Mouse (Mus musculus): ENCODE results near the gene Ccdc187.

GRCm38 (mm10) chr2:26266066-26266742 lies 28.2 kb downstream of the Ccdc187 start:
- no peak for TF ChIP-seq CTCF (IDR thresholded peaks at IDR 0.05; ENCODE audit: extremely low read depth, insufficient read length, insufficient replicate concordance, low read depth, low read length)
- TF ChIP-seq POLR2A (IDR thresholded peaks at IDR 0.05; ENCODE audit: low read depth, low read length), result no peak

Data from small intestine, adult 2 months (tissue).